Comparison of ENCODE assay signal across 16 mouse cellular contexts in genomic region chr15:99859644-99860392, GRCm38 (mm10). TPM values are rescaled to one million over a fixed set of nuclear protein-coding genes. Genes with fewer than 3 reads are reported as not detected.
A peak's percentile ranks its signal among the peaks of the same experiment; 100 is the strongest.
DNase-seq lines count a peak whose midpoint lies in the region; ATAC-seq and TF ChIP-seq lines count a peak whose summit lies in the region.
"Had no signal": no experiment of that assay in that cellular context is flagged by ENCODE, and none has a peak within 500 bp of the region (broad histone marks: within the 10 kb centered on the region; RNA-seq: fewer than 3 reads in every experiment).

No protein-coding gene starts in this region.

- H3K9ac ChIP-seq in midbrain, embryonic 12.5 days (replicated peaks), result no peak overlapping the region; the same call in 1 of the 2 replicates
- H3K9ac ChIP-seq in midbrain, embryonic 16.5 days (ENCODE audit: low read depth, low read length), result no peak overlapping the region
- no peak overlapping the region; the same call in 1 of the 2 replicates for H3K9ac ChIP-seq in forebrain, embryonic 12.5 days
- H3K9ac ChIP-seq in hindbrain, embryonic 16.5 days (ENCODE audit: low read depth, low read length), result no peak overlapping the region
- H3K9ac ChIP-seq: limb, embryonic 15.5 days had no signal

- H3K9me3 ChIP-seq in midbrain, embryonic 12.5 days, result no peaks in the 10 kb centered on the region
- H3K9me3 ChIP-seq in midbrain, embryonic 16.5 days (replicated peaks; ENCODE audit: control insufficient read depth, low read length, poor library complexity, severe bottlenecking), result no peaks in the 10 kb centered on the region
- H3K9me3 ChIP-seq in forebrain, embryonic 12.5 days, result no peaks in the 10 kb centered on the region
- H3K9me3 ChIP-seq in hindbrain, embryonic 16.5 days (ENCODE audit: control insufficient read depth, low read length), result no peaks in the 10 kb centered on the region
- H3K9me3 ChIP-seq: heart, embryonic 10.5 days; limb, embryonic 15.5 days had no signal

- no peaks in the 10 kb centered on the region for H3K27me3 ChIP-seq in midbrain, embryonic 12.5 days
- no peaks in the 10 kb centered on the region for H3K27me3 ChIP-seq in midbrain, embryonic 16.5 days (ENCODE audit: control insufficient read depth, insufficient read depth, low read depth, low read length)
- H3K27me3 ChIP-seq in forebrain, embryonic 12.5 days, result no peaks in the 10 kb centered on the region
- H3K27me3 ChIP-seq in hindbrain, embryonic 16.5 days (replicated peaks; ENCODE audit: control insufficient read depth, insufficient read depth, low read length), result no peaks in the 10 kb centered on the region
- H3K27me3 ChIP-seq: limb, embryonic 15.5 days had no signal

- no peak overlapping the region for H3K4me3 ChIP-seq in gastrocnemius, adult 2 months
- H3K4me3 ChIP-seq in midbrain, embryonic 12.5 days, result no peak overlapping the region
- no peak overlapping the region for H3K4me3 ChIP-seq in midbrain, embryonic 16.5 days (ENCODE audit: low read depth, low read length)
- no peak overlapping the region for H3K4me3 ChIP-seq in forebrain, embryonic 12.5 days (replicated peaks)
- no peak overlapping the region for H3K4me3 ChIP-seq in hindbrain, embryonic 16.5 days (ENCODE audit: low read length)
- H3K4me3 ChIP-seq: heart, embryonic 10.5 days; limb, embryonic 15.5 days had no signal

- TF ChIP-seq CTCF in gastrocnemius, adult 2 months (IDR thresholded peaks at IDR 0.05), result no peak

- no peaks in the 10 kb centered on the region for H3K36me3 ChIP-seq in midbrain, embryonic 12.5 days
- no peaks in the 10 kb centered on the region for H3K36me3 ChIP-seq in midbrain, embryonic 16.5 days (ENCODE audit: control insufficient read depth, insufficient read depth, low read length)
- no peaks in the 10 kb centered on the region for H3K36me3 ChIP-seq in forebrain, embryonic 12.5 days (replicated peaks)
- H3K36me3 ChIP-seq in hindbrain, embryonic 16.5 days (ENCODE audit: control insufficient read depth, insufficient read depth, low read length), result no peaks in the 10 kb centered on the region
- H3K36me3 ChIP-seq: heart, embryonic 10.5 days; limb, embryonic 15.5 days had no signal

- no peak; the same call in 1 of the 2 replicates for ATAC-seq in midbrain, embryonic 12.5 days (ENCODE audit: low FRiP score, low read depth)
- ATAC-seq in midbrain, embryonic 16.5 days, result no peak
- ATAC-seq in forebrain, embryonic 12.5 days (ENCODE audit: low FRiP score), result peak; percentile 71; the same call in 1 of the 2 replicates
- no peak for ATAC-seq in hindbrain, embryonic 16.5 days
- ATAC-seq: activated CD4-positive, CD25-positive, alpha-beta regulatory T cell, adult 4 months; lung, postnatal 0 days had no signal

- WGBS in midbrain, embryonic 12.5 days, result 50% methylated on average over 9 of the region's 9 CpGs
- 27% methylated on average over 9 of the region's 9 CpGs for WGBS in midbrain, embryonic 16.5 days
- WGBS in forebrain, embryonic 12.5 days, result 25% methylated on average over 9 of the region's 9 CpGs
- 35% methylated on average over 9 of the region's 9 CpGs for WGBS in hindbrain, embryonic 16.5 days

- no peak overlapping the region for H3K4me2 ChIP-seq in midbrain, embryonic 12.5 days (replicated peaks)
- H3K4me2 ChIP-seq in midbrain, embryonic 16.5 days (ENCODE audit: low read length), result no peak overlapping the region
- H3K4me2 ChIP-seq in forebrain, embryonic 12.5 days, result no peak overlapping the region
- H3K4me2 ChIP-seq in hindbrain, embryonic 16.5 days (ENCODE audit: low read length), result no peak overlapping the region
- H3K4me2 ChIP-seq: limb, embryonic 15.5 days had no signal

- H3K27ac ChIP-seq in gastrocnemius, adult 2 months, result peak overlapping the region; percentile 20; the same call in 1 of the 2 replicates
- H3K27ac ChIP-seq in midbrain, embryonic 12.5 days (replicated peaks), result peak overlapping the region; percentile 61
- H3K27ac ChIP-seq in midbrain, embryonic 16.5 days (ENCODE audit: low read length), result no peak overlapping the region
- H3K27ac ChIP-seq in forebrain, embryonic 12.5 days, result peak overlapping the region; percentile 79
- H3K27ac ChIP-seq in hindbrain, embryonic 16.5 days (ENCODE audit: low read depth, low read length), result 0 out of 2 replicates have a peak overlapping the region, but pooled peaks have one; percentile 21
- H3K27ac ChIP-seq: heart, embryonic 10.5 days; limb, embryonic 15.5 days; stomach, postnatal 0 days had no signal

- peaks cover 28% of the 10 kb centered on the region for H3K4me1 ChIP-seq in midbrain, embryonic 12.5 days
- H3K4me1 ChIP-seq in midbrain, embryonic 16.5 days (ENCODE audit: control insufficient read depth, insufficient read depth, low read length), result peaks cover 6% of the 10 kb centered on the region; the same call in 1 of the 2 replicates
- H3K4me1 ChIP-seq in forebrain, embryonic 12.5 days, result peaks cover 30% of the 10 kb centered on the region
- peaks cover 4% of the 10 kb centered on the region; the same call in 1 of the 2 replicates for H3K4me1 ChIP-seq in hindbrain, embryonic 16.5 days (ENCODE audit: control insufficient read depth, insufficient read depth, low read depth, low read length)

- intact Hi-C loops in gastrocnemius, adult 2 months (cut with DNase I), result no loop called here
- intact Hi-C loops in gastrocnemius, postnatal 14 days (cut with DNase I; ENCODE audit: low total_unique reads), result no loop called here

- no peak for DNase-seq in gastrocnemius, adult 2 months
- no peak for DNase-seq in gastrocnemius, postnatal 14 days
- no peak for DNase-seq in kidney, adult 11 months
- DNase-seq in urinary bladder, postnatal 14 days (ENCODE audit: low spot score), result no peak
- DNase-seq: adrenal gland, postnatal 10 days; cerebellum, adult 9-11 months; kidney, adult 9 months had no signal

RNA-seq across cellular contexts. Expression of gene Lima1, which starts 15.4 kb away (rescaled TPM):
- total RNA-seq in gastrocnemius, adult 2 months (2021), result 1 to 10 TPM; 7.9 to 9.8 TPM
- 10 to 100 TPM; 16.8 to 23.0 TPM for total RNA-seq in gastrocnemius, postnatal 14 days (2021)
- polyA plus RNA-seq in midbrain, embryonic 12.5 days (2016; fragmentation: Nextera tagmentation; extraction: Ambion mirVana), result 25.3 and 27.5 TPM in 2 replicates
- 11.8 and 15.2 TPM in 2 replicates for polyA plus RNA-seq in midbrain, embryonic 16.5 days (2015; fragmentation: Nextera tagmentation; extraction: Ambion mirVana)
- 41.0 and 47.5 TPM in 2 replicates for polyA plus RNA-seq in forebrain, embryonic 12.5 days (2016; fragmentation: Nextera tagmentation; extraction: Ambion mirVana)
- polyA plus RNA-seq in hindbrain, embryonic 16.5 days (2015; fragmentation: Nextera tagmentation; extraction: Ambion mirVana), result 12.9 and 15.3 TPM in 2 replicates
